Mouse (Mus musculus): Measurements from ENCODE around the gene Nr5a2. TPM values are rescaled to one million over a fixed set of nuclear protein-coding genes. Genes with fewer than 3 reads are reported as not detected.

The Nr5a2 gene
- polyA plus RNA-seq (2012; rRNA removed): 13.6 and 16.8 TPM in 2 replicates

DNA sequence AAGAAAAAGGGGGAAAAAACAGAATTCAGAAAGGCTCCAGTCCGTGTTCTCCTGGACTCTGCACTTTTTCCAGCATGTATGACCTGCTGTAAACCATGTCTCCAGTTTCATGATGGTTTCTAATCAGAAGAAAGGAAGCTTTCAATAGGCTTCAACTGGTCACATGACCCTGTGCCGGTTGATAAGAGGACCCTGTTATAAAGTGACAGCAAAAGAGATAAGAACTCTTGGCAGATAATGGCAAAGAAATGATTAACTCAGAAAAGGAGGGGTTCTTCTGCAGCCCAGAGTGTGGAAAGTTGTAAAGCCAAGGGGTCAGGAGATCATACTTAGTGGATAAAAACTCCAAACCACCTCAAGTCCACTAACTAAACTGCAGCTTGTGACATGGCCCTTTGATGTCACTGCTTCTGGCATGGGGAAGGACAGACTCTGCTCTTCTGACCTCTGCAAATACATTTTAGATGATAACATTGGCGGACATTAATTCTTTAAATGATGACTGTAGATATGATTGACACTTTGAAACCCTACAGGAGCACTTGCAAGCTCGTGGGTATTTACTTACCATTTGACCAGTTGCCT lies at the start of gene Nr5a2:
TSS of gene Nr5a2 (minus strand) at position 21 of the 585 bp plus-strand sequence.

